Comparison of ENCODE assay signal across 25 mouse cellular contexts in genomic region chr6:53691006-53691405, GRCm38 (mm10).
"Had no signal": no experiment of that assay in that cellular context is flagged by ENCODE, and none has a peak within 500 bp of the region (broad histone marks: within the 10 kb centered on the region; RNA-seq: fewer than 3 reads in every experiment).

No protein-coding gene starts in this region.

- H3K4me3 ChIP-seq: gastrocnemius, adult 2 months; heart, adult 2 months; heart, embryonic 10.5 days; heart, embryonic 12.5 days; hindbrain, embryonic 13.5 days; hindbrain, embryonic 15.5 days; kidney, embryonic 15.5 days; left cerebral cortex, adult 2 months; limb, embryonic 10.5 days; limb, embryonic 12.5 days; liver, embryonic 13.5 days; liver, embryonic 15.5 days had no signal

- DNase-seq: gastrocnemius, adult 2 months; gastrocnemius, postnatal 10 days; gastrocnemius, postnatal 25 days; heart, adult 2 months; kidney, adult 11 months; kidney, adult 2 months; kidney, adult 9 months; kidney, postnatal 14 days; kidney, postnatal 36 days; layer of hippocampus, adult 9-11 months; liver; liver, embryonic 13.5 days had no signal

- H3K27me3 ChIP-seq: heart, embryonic 12.5 days; hindbrain, embryonic 13.5 days; hindbrain, embryonic 15.5 days; kidney, embryonic 15.5 days; limb, embryonic 12.5 days; liver, embryonic 13.5 days; liver, embryonic 15.5 days had no signal

- H3K36me3 ChIP-seq: heart, embryonic 10.5 days; hindbrain, embryonic 13.5 days; hindbrain, embryonic 15.5 days; kidney, embryonic 15.5 days; limb, embryonic 10.5 days; liver, embryonic 13.5 days; liver, embryonic 15.5 days had no signal

- H3K9ac ChIP-seq: heart, embryonic 12.5 days; hindbrain, embryonic 13.5 days; hindbrain, embryonic 15.5 days; kidney, embryonic 15.5 days; limb, embryonic 12.5 days; liver, embryonic 13.5 days; liver, embryonic 15.5 days had no signal

- H3K9me3 ChIP-seq: heart, embryonic 10.5 days; heart, embryonic 12.5 days; hindbrain, embryonic 13.5 days; hindbrain, embryonic 15.5 days; kidney, embryonic 15.5 days; limb, embryonic 10.5 days; limb, embryonic 12.5 days; liver, embryonic 13.5 days; liver, embryonic 15.5 days had no signal

- H3K27ac ChIP-seq: gastrocnemius, adult 2 months; heart, adult 2 months; heart, embryonic 10.5 days; hindbrain, embryonic 13.5 days; hindbrain, embryonic 15.5 days; hindbrain, postnatal 0 days; kidney, embryonic 15.5 days; kidney, postnatal 0 days; left cerebral cortex, adult 2 months; limb, embryonic 10.5 days; limb, embryonic 12.5 days; liver, embryonic 13.5 days; liver, embryonic 15.5 days had no signal

- H3K4me2 ChIP-seq: heart, embryonic 12.5 days; hindbrain, embryonic 13.5 days; hindbrain, embryonic 15.5 days; kidney, embryonic 15.5 days; limb, embryonic 12.5 days; liver, embryonic 11.5 days; liver, embryonic 13.5 days; liver, embryonic 15.5 days had no signal

- H3K4me1 ChIP-seq: heart, embryonic 10.5 days; heart, embryonic 12.5 days; hindbrain, embryonic 13.5 days; hindbrain, embryonic 15.5 days; liver, embryonic 13.5 days; liver, embryonic 15.5 days had no signal

- ATAC-seq: hindbrain, postnatal 0 days; intestine, embryonic 16.5 days had no signal
